Mouse (Mus musculus): ENCODE data around the gene Srcap. TPM values are rescaled to one million over a fixed set of nuclear protein-coding genes. Genes with fewer than 3 reads are reported as not detected.
A peak's percentile ranks its signal among the peaks of the same experiment; 100 is the strongest.
"Not testable (repeated sequence)": the region's sequence is repeated elsewhere in the genome, so short reads cannot be mapped to it uniquely, and the experiment has no call there.

Srcap gene
- polyA plus RNA-seq, 1 experiment from 2014 or later, result 54.3 TPM

- 94% methylated on average over 11 of the region's 11 CpGs for WGBS
- ATAC-seq (ENCODE audit: insufficient number of reproducible peaks, low FRiP score), result no peak
- Histone ChIP-seq H3K4me1 (replicated peaks) (peaks cover 21% of the 10 kb centered on the region), H3K27me3 (replicated peaks) (no peaks in the 10 kb centered on the region), H3K9ac (no peak overlapping the region), H3K4me3 (no peak overlapping the region), H3K9me3 (replicated peaks) (no peaks in the 10 kb centered on the region), H3K4me2 (no peak overlapping the region), H3K27ac (ENCODE audit: poor library complexity, severe bottlenecking) (no peak overlapping the region), H3K36me3 (peaks cover 41% of the 10 kb centered on the region)
Measured at GRCm38 (mm10) chr7:127475186-127475740, 36.5 kb upstream of the Srcap start.

DNA sequence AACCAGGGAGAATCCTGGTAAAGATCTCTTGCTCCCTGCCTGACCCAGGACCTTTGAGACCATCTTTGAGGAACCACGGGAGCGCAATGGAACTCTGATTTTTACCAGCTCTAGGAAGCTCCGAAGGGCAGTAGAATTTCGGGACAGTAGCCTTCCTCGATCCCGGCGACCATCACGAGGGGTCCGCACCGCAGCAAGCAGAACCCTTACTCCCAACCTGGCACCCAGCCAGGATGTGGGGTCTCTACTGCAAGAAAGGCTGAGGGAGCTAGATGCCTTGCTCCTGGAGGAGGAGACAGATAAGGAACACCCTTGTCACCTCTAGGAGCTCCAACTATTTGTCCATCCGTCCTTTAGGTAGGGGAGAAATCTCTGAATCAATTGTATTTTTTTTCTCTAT lies 35.4 kb upstream of the Srcap start:
- Histone ChIP-seq H3K4me2 (no peak overlapping the region), H3K27me3 (replicated peaks) (no peaks in the 10 kb centered on the region), H3K9ac (no peak overlapping the region), H3K4me1 (replicated peaks) (peaks cover 31% of the 10 kb centered on the region), H3K4me3 (no peak overlapping the region), H3K36me3 (peaks cover 48% of the 10 kb centered on the region), H3K9me3 (replicated peaks) (no peaks in the 10 kb centered on the region), H3K27ac (ENCODE audit: poor library complexity, severe bottlenecking) (no peak overlapping the region)
- ATAC-seq (ENCODE audit: insufficient number of reproducible peaks, low FRiP score), result no peak
- WGBS, result 96% methylated on average over 11 of the region's 11 CpGs

- Histone ChIP-seq H3K9ac (peak overlapping the region; percentile 98), H3K4me1 (replicated peaks) (peaks cover 32% of the 10 kb centered on the region), H3K4me2 (peak overlapping the region; percentile 98), H3K36me3 (peaks cover 51% of the 10 kb centered on the region), H3K9me3 (replicated peaks) (no peaks in the 10 kb centered on the region), H3K27ac (ENCODE audit: poor library complexity, severe bottlenecking) (peak overlapping the region; percentile 97), H3K27me3 (replicated peaks) (no peaks in the 10 kb centered on the region), H3K4me3 (peak overlapping the region; percentile 84)
- WGBS, result 76% methylated on average over 4 of the region's 4 CpGs
- ATAC-seq (ENCODE audit: insufficient number of reproducible peaks, low FRiP score), result no peak
Measured at GRCm38 (mm10) chr7:127476855-127477254, 34.9 kb upstream of the Srcap start.

- H3K36me3 ChIP-seq, result peaks cover 61% of the 10 kb centered on the region
- H3K27ac ChIP-seq (ENCODE audit: poor library complexity, severe bottlenecking), result peak overlapping the region; percentile 97
- peak overlapping the region; percentile 98 for H3K9ac ChIP-seq
- peak overlapping the region; percentile 84 for H3K4me3 ChIP-seq
- ATAC-seq (ENCODE audit: insufficient number of reproducible peaks, low FRiP score), result peak; percentile 94
- H3K4me2 ChIP-seq, result peak overlapping the region; percentile 98
- H3K27me3 ChIP-seq (replicated peaks), result no peaks in the 10 kb centered on the region
- no peaks in the 10 kb centered on the region for H3K9me3 ChIP-seq (replicated peaks)
- WGBS, result under 1% methylated on average over 50 of the region's 50 CpGs
- H3K4me1 ChIP-seq (replicated peaks), result peaks cover 25% of the 10 kb centered on the region
Measured at GRCm38 (mm10) chr7:127477687-127478634, 33.8 kb upstream of the Srcap start.

GRCm38 (mm10) chr7:127478635-127479317 lies 33.0 kb upstream of the Srcap start, which contains the start of gene Fbrs:
Fbrs (plus strand) TSS chr7:127479199.
- Histone ChIP-seq H3K27ac (ENCODE audit: poor library complexity, severe bottlenecking) (peak within 1 kb of the TSS; percentile 97), H3K9ac (peak within 1 kb of the TSS; percentile 98), H3K4me1 (replicated peaks) (peaks cover 25% of the 10 kb centered on the region), H3K4me3 (peak within 1 kb of the TSS; percentile 84), H3K9me3 (replicated peaks) (no peaks in the 10 kb centered on the region), H3K4me2 (peak within 1 kb of the TSS; percentile 98), H3K36me3 (peaks cover 60% of the 10 kb centered on the region), H3K27me3 (replicated peaks) (no peaks in the 10 kb centered on the region)
- ATAC-seq (ENCODE audit: insufficient number of reproducible peaks, low FRiP score), result peak; percentile 79
- WGBS, result under 1% methylated on average over 61 of the region's 62 CpGs

- WGBS, result 5% methylated on average over 48 of the region's 48 CpGs
Measured at GRCm38 (mm10) chr7:127479318-127480225, 32.2 kb upstream of the Srcap start.

DNA sequence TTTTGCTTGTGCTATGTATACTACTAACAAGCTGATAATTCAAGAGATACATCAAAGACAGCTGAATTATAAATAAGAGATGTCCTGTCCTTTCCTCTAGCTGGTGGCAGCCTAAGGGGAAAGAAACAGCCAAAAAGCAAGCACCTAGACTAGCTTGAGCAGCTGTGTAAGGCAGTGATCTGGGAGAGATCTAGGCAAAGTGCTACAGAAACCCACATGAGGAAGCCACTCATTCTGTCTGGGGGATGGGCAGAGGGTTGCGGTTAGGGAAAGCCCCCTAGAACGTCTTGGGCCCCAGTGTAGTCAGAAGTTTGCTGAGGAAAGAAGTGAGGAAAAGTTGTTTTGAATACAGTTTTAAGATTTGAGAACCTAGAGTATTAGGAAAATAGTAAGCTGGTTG lies 31.5 kb upstream of the Srcap start:
- Histone ChIP-seq H3K27ac (ENCODE audit: poor library complexity, severe bottlenecking) (no peak overlapping the region), H3K4me2 (peak overlapping the region; percentile 98), H3K4me3 (peak overlapping the region; percentile 84), H3K36me3 (peaks cover 60% of the 10 kb centered on the region), H3K9ac (peak overlapping the region; percentile 98), H3K9me3 (replicated peaks) (no peaks in the 10 kb centered on the region), H3K4me1 (replicated peaks) (peaks cover 25% of the 10 kb centered on the region), H3K27me3 (replicated peaks) (no peaks in the 10 kb centered on the region)
- WGBS, result 59% methylated on average over 2 of the region's 2 CpGs
- ATAC-seq (ENCODE audit: insufficient number of reproducible peaks, low FRiP score), result no peak

More at GRCm38 (mm10) chr7:127479318-127480225, 32.2 kb upstream of the Srcap start:
- H3K27me3 ChIP-seq (replicated peaks), result no peaks in the 10 kb centered on the region
- H3K9me3 ChIP-seq (replicated peaks), result no peaks in the 10 kb centered on the region
- H3K36me3 ChIP-seq, result peaks cover 60% of the 10 kb centered on the region
- peak overlapping the region; percentile 97 for H3K27ac ChIP-seq (ENCODE audit: poor library complexity, severe bottlenecking)
- ATAC-seq (ENCODE audit: insufficient number of reproducible peaks, low FRiP score), result no peak
- peak overlapping the region; percentile 98 for H3K4me2 ChIP-seq
- H3K4me1 ChIP-seq (replicated peaks), result peaks cover 25% of the 10 kb centered on the region
- H3K4me3 ChIP-seq, result peak overlapping the region; percentile 84
- peak overlapping the region; percentile 98 for H3K9ac ChIP-seq

- H3K36me3 ChIP-seq, result peaks cover 87% of the 10 kb centered on the region
- ATAC-seq (ENCODE audit: insufficient number of reproducible peaks, low FRiP score), result no peak
- H3K4me1 ChIP-seq (replicated peaks), result peaks cover 9% of the 10 kb centered on the region
- no peak overlapping the region; the same call in 1 of the 2 replicates for H3K9ac ChIP-seq
- H3K27ac ChIP-seq (ENCODE audit: poor library complexity, severe bottlenecking), result no peak overlapping the region
- H3K9me3 ChIP-seq (replicated peaks), result no peaks in the 10 kb centered on the region
- no peak overlapping the region for H3K4me2 ChIP-seq
- 78% methylated on average over 5 of the region's 5 CpGs for WGBS
- H3K4me3 ChIP-seq, result no peak overlapping the region
- H3K27me3 ChIP-seq (replicated peaks), result no peaks in the 10 kb centered on the region
Measured at GRCm38 (mm10) chr7:127485416-127485815, 26.4 kb upstream of the Srcap start.

DNA sequence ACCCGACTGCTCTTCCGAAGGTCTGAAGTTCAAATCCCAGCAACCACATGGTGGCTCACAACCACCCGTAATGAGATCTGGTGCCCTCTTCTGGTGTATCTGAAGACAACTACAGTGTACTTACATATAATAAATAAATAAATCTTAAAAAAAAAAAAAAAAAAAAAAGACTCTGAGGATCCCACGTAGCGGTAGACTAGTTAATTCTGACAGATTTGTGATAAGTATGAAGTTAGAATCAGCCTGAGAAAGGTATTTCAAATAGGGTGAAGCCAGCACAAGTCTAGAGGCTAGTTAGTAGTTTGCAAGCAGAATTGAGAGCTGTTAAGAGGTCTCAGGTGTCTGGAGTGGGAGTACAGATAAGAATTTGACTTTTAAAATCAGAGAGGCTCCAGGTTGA lies 23.4 kb upstream of the Srcap start:
- WGBS, result 89% methylated on average over 5 of the region's 5 CpGs

GRCm38 (mm10) chr7:127489982-127490381 lies 21.8 kb upstream of the Srcap start:
- Histone ChIP-seq H3K27me3 (replicated peaks) (no peaks in the 10 kb centered on the region), H3K9ac (no peak overlapping the region), H3K4me2 (no peak overlapping the region), H3K4me1 (replicated peaks) (0 out of 2 replicates have a peak, but pooled peaks cover 6% of the 10 kb centered on the region), H3K36me3 (peaks cover 78% of the 10 kb centered on the region), H3K27ac (ENCODE audit: poor library complexity, severe bottlenecking) (no peak overlapping the region), H3K4me3 (no peak overlapping the region), H3K9me3 (replicated peaks) (no peaks in the 10 kb centered on the region)
- 94% methylated on average over 7 of the region's 7 CpGs for WGBS
- ATAC-seq (ENCODE audit: insufficient number of reproducible peaks, low FRiP score), result no peak

More for the DNA sequence above, 23.4 kb upstream of the Srcap start:
- H3K9me3 ChIP-seq (replicated peaks); H3K4me3 ChIP-seq; H3K27ac ChIP-seq (ENCODE audit: poor library complexity, severe bottlenecking); H3K9ac ChIP-seq; H3K4me2 ChIP-seq; H3K27me3 ChIP-seq (replicated peaks); H3K4me1 ChIP-seq (replicated peaks); ATAC-seq (ENCODE audit: insufficient number of reproducible peaks, low FRiP score): not testable (repeated sequence)
- H3K36me3 ChIP-seq, result peaks cover 91% of the 10 kb centered on the region
